Mouse (Mus musculus): Measurements from ENCODE around the gene Enah.

- TF ChIP-seq GATA1 (IDR thresholded peaks at IDR 0.05; ENCODE audit: low read length) (no peak), TAL1 (IDR thresholded peaks at IDR 0.05; ENCODE audit: low read length) (no peak)
Measured at GRCm38 (mm10) chr1:181862676-181863374, 157.0 kb downstream of the Enah start.

Measured in erythroblast, embryonic 14.5 days (primary cell).